Mouse (Mus musculus) testis, adult 2 months (tissue): ENCODE results near the gene Ppil2.

ENCODE experiments used
- CTCF ChIP-seq: fragments of 200-500 bp; IDR thresholded peaks from 2 replicates; pipeline ENCODE4 v1.5.1; 2012; ENCODE audit warnings: low read depth, mild to moderate bottlenecking, inconsistent platforms, low read length, moderate library complexity; ENCODE audit not compliant: control insufficient read depth, insufficient read depth, insufficient replicate concordance
- POLR2A ChIP-seq: fragments of 200-500 bp; IDR thresholded peaks from 2 replicates; pipeline ENCODE4 v1.6.1; 2012; ENCODE audit warnings: low read depth, mild to moderate bottlenecking, inconsistent platforms, low read length, moderate library complexity; ENCODE audit not compliant: control insufficient read depth

DNA sequence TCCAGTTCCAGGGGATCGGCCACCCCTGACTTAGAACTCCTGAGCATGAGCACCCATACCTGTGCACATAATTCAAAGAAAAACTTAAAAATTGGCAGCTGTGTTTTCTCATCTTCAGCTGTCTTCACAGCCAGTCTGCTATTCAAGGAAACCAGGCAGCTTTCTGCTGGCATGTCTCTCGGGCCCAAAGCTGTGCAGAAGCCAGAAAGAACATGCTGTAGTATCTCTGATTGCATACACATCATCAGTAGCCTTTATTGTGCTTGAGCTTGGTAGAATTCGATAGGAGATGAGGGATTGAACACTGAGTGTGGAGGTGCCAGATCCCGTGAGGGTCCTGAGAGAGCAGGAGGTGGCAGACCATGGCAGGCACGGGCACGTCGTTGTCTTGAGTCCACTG lies 38.1 kb downstream of the Ppil2 start:
- no peak for TF ChIP-seq CTCF
- TF ChIP-seq POLR2A, result no peak
